Mouse (Mus musculus) liver, embryonic 14.5 days (tissue): ENCODE data around the gene Nrxn3. TPM values are rescaled to one million over a fixed set of nuclear protein-coding genes. Genes with fewer than 3 reads are reported as not detected.

Experiments
- ATAC-seq: fragments of 200-750 bp; cut with Nextera tagmentation; 2 replicates; pipeline ENCODE4 v1.8.0; 2017; ENCODE audit warnings: moderate number of reproducible peaks, mild to moderate bottlenecking, moderate library complexity; ENCODE audit not compliant: insufficient read depth
- DNase-seq, 3 experiments: peaks; one replicate each; pipeline ENCODE4 v3.0.0-alpha.2; 2012 to 2013; ENCODE audit warnings: low read depth in 3 of 3, low spot score in 3 of 3
- H3K27ac ChIP-seq: fragments of 300-500 bp; sonication (generic); 2 replicates; pipeline ENCODE4 v1.5.1; 2014; ENCODE audit warnings: moderate library complexity, mild to moderate bottlenecking, control low read depth, inconsistent platforms
- H3K27me3 ChIP-seq: fragments of 300-500 bp; sonication (generic); 2 replicates; pipeline ENCODE4 v1.6.1; 2014; ENCODE audit warnings: mild to moderate bottlenecking, low read length, moderate library complexity; ENCODE audit not compliant: control insufficient read depth, insufficient read depth
- H3K36me3 ChIP-seq: fragments of 300-500 bp; sonication (generic); replicated peaks from 2 replicates; pipeline ENCODE4 v1.6.1; 2014; ENCODE audit warnings: low read depth; ENCODE audit not compliant: control insufficient read depth, insufficient read depth
- H3K4me1 ChIP-seq, 2 experiments: fragments of 200-500 bp in 1 of 2; fragments of 300-500 bp in 1 of 2; sonication (generic) in 1 of 2; replicated peaks; 2 replicates each; pipeline ENCODE4 v1.6.1; 2012 to 2014; ENCODE audit warnings: antibody characterized with exemption in 1 of 2, inconsistent platforms in 1 of 2, low read length in 1 of 2; ENCODE audit not compliant: control insufficient read depth in 2 of 2, insufficient read depth in 2 of 2
- H3K4me2 ChIP-seq: fragments of 300-500 bp; sonication (generic); 2 replicates; pipeline ENCODE4 v1.6.1; 2014; ENCODE audit warnings: low read depth, mild to moderate bottlenecking, control low read depth, moderate library complexity
- H3K4me3 ChIP-seq, 2 experiments: fragments of 200-500 bp in 1 of 2; fragments of 300-500 bp in 1 of 2; sonication (generic) in 1 of 2; 2 replicates each; pipeline ENCODE4 v1.5.1; 2012 to 2014; ENCODE audit warnings: low read depth in 2 of 2, low read length in 2 of 2, mild to moderate bottlenecking in 2 of 2, control low read depth in 1 of 2, inconsistent platforms in 1 of 2, moderate library complexity in 1 of 2; ENCODE audit not compliant: insufficient read depth in 1 of 2
- H3K9ac ChIP-seq: fragments of 300-500 bp; sonication (generic); replicated peaks from 2 replicates; pipeline ENCODE4 v1.6.1; 2014; ENCODE audit warnings: mild to moderate bottlenecking, control low read depth, moderate library complexity
- H3K9me3 ChIP-seq: fragments of 300-500 bp; sonication (generic); 2 replicates; pipeline ENCODE4 v1.6.1; 2016; ENCODE audit warnings: low read length, mixed read lengths; ENCODE audit not compliant: control insufficient read depth
- CTCF ChIP-seq: IDR thresholded peaks from 2 replicates; pipeline ENCODE4 v1.5.1; 2016; ENCODE audit warnings: antibody characterized with exemption, low read depth, control low read depth
- EP300 ChIP-seq: IDR thresholded peaks from 2 replicates; pipeline ENCODE4 v1.6.1; 2016; ENCODE audit warnings: antibody characterized with exemption, low read depth
- WGBS: fragments of 180-500 bp; shearing (Covaris S2); extraction: QIAGEN DNeasy Blood & Tissue Kit; methylation state at CpG from one replicate; pipeline ENCODE4 v1.1.7; 2014; ENCODE audit not compliant: insufficient replicate concordance; 5-methylcytosine and 5-hydroxymethylcytosine counted together
- polyA plus RNA-seq, 2 experiments: library from polyadenylated mRNA; depleted of rRNA in 1 of 2; stranded (reverse) in 1 of 2; unstranded in 1 of 2; fragments of >200 nt; fragmentation: Nextera tagmentation in 1 of 2; extraction: Ambion mirVana in 1 of 2; gene quantifications; 2 replicates each; pipeline versions ENCODE4 v1.2.1 to v1.2.3; 2012 to 2014

Nrxn3 gene
- polyA plus RNA-seq, 2 experiments: 0.12 to 0.38 TPM

DNA sequence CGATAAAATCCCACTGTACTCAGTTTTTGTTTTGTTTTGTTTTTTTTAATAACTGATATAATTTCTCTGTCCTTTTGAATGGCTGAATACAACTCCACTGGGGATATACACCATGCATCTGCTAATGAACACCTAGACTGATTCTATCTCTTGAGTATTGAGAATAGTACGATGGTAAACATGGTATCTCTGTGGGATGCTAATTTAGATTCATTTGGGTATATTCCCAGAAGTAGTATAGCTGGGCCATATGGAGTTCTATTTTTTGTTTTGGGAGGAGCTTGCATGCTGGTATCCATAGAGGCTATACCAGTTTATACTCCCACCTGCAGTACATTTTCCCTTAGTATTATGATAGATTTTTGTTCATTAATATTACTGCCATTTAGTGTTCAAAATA, 217.0 kb downstream of the Nrxn3 start:
- H3K36me3 ChIP-seq: no peaks in the 10 kb centered on the region
- 45% methylated on average over 2 of the region's 2 CpGs for WGBS
- H3K9ac ChIP-seq: no peak overlapping the region
- no peak overlapping the region for H3K4me2 ChIP-seq
- DNase-seq (no peak), ATAC-seq (no peak)
- TF ChIP-seq EP300: no peak
- no peak for TF ChIP-seq CTCF
- no peaks in the 10 kb centered on the region for H3K9me3 ChIP-seq
- H3K4me3 ChIP-seq: no peak overlapping the region
- H3K27me3 ChIP-seq: no peaks in the 10 kb centered on the region
- no peaks in the 10 kb centered on the region for H3K4me1 ChIP-seq
- no peak overlapping the region for H3K27ac ChIP-seq

DNA sequence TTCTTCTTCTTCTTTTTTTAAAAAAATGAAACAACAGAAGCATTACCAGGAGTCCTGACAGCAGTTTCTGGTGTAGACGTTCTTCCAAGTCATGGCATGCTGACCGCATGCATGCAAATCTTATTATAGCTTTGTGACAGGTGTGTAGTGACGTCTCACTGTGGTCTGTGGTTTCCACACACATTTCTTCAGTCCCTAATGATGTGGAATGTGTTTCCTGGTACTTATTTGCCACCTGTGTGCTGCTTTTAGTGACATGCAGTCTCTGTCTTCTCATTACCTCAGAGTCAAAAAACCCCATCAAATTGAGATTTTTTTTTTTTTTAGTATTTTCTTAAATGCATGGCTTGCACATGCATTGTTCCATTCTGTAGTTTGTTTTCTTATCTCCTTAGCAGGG, 222.3 kb downstream of the Nrxn3 start:
- Histone ChIP-seq H3K9ac (no peak overlapping the region), H3K4me1 (no peaks in the 10 kb centered on the region), H3K36me3 (no peaks in the 10 kb centered on the region), H3K27me3 (no peaks in the 10 kb centered on the region), H3K27ac (no peak overlapping the region), H3K9me3 (no peaks in the 10 kb centered on the region), H3K4me2 (no peak overlapping the region), H3K4me3 (no peak overlapping the region)
- TF ChIP-seq CTCF (no peak), EP300 (no peak)
- ATAC-seq (no peak), DNase-seq (no peak)
- WGBS: 36% methylated on average over 3 of the region's 3 CpGs

DNA sequence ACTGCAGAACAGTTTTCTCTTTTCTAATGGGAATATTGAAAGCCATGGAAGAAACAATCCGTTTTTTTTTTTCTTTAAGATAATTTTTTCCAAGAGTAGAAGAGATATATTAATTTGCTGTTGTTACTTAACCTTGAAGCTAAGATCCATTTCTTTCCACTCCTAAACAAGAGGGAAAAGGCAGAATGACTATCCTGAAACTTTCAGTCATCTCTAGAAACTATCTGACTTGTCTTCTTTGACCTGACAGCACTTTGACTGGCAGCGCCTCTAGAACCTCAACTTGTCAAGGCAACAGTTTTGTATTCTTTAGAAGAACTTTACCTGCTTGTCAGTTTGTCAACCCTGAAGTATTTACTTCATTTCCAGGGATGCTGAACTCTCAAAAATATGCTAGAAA, 227.2 kb downstream of the Nrxn3 start:
- H3K4me1 ChIP-seq: no peaks in the 10 kb centered on the region
- DNase-seq (no peak), ATAC-seq (no peak)
- H3K9me3 ChIP-seq: no peaks in the 10 kb centered on the region
- H3K4me3 ChIP-seq: no peak overlapping the region
- no peaks in the 10 kb centered on the region for H3K27me3 ChIP-seq
- 70% methylated on average over 2 of the region's 2 CpGs for WGBS
- no peaks in the 10 kb centered on the region for H3K36me3 ChIP-seq
- H3K27ac ChIP-seq: no peak overlapping the region
- TF ChIP-seq CTCF: no peak
- no peak for TF ChIP-seq EP300
- no peak overlapping the region for H3K4me2 ChIP-seq
- no peak overlapping the region for H3K9ac ChIP-seq

DNA sequence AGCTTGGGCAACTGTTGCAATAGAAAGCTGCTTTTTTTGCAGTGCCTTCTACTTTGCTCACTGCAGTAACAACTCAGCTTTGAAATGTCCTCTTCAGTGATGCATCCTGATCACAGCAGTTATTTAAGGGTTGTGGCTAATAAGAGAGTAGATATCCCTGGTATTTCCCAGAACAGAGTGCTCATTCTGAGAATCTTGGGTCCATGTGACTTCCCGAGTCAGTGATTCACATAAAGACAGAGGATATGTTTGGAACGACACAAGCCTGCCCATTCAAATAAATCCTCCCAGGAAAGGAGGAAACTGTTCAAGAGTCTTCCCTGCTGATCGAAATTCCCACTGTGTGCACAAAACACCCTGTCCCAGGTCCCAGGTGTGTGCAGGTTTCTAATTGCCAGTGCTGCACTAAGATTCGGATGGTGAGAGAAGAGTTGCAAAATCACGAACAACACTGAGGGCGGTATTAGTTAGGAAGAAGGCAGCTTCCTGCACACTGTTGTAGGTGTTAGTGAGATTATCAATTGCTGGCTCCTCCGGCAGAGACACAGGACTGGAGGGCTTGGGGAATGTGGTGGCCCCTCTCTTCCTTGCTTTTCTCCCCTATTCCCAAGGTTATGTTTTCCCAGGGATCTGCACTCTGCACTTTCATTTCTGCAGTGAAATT, 230.4 kb downstream of the Nrxn3 start:
- 50% methylated on average over 7 of the region's 7 CpGs for WGBS
- Histone ChIP-seq H3K27me3 (no peaks in the 10 kb centered on the region), H3K4me1 (no peaks in the 10 kb centered on the region), H3K36me3 (no peaks in the 10 kb centered on the region), H3K9me3 (no peaks in the 10 kb centered on the region), H3K4me3 (no peak overlapping the region), H3K27ac (no peak overlapping the region), H3K9ac (no peak overlapping the region), H3K4me2 (no peak overlapping the region)
- TF ChIP-seq EP300 (no peak), CTCF (no peak)
- DNase-seq: no peak
- no peak for ATAC-seq

DNA sequence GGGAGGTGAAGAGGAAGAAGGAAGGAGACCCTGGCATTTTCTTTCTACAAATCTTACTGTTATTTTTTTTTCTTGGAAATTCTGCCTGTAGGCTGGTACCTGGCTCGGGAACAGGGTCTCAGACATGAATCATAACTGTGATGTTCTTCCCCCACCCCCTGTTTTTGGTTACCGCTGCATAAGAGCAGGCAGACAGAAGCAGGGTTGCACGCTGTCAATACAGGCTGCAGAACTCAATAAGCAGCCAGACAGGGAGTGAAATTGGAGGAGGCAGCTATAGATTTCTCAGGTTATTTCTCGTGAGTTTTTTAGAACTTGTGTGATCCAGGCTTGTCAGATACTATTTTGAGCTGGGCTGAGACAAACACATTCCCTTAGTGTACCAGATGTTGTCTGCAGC, 231.1 kb downstream of the Nrxn3 start:
- DNase-seq: no peak
- Histone ChIP-seq H3K4me1 (no peaks in the 10 kb centered on the region), H3K9ac (no peak overlapping the region), H3K4me3 (no peak overlapping the region), H3K27me3 (no peaks in the 10 kb centered on the region), H3K36me3 (no peaks in the 10 kb centered on the region), H3K4me2 (no peak overlapping the region), H3K27ac (no peak overlapping the region), H3K9me3 (no peaks in the 10 kb centered on the region)
- no peak for ATAC-seq
- 48% methylated on average over 4 of the region's 4 CpGs for WGBS
- TF ChIP-seq EP300 (no peak), CTCF (no peak)
